In the genomic region with DNA sequence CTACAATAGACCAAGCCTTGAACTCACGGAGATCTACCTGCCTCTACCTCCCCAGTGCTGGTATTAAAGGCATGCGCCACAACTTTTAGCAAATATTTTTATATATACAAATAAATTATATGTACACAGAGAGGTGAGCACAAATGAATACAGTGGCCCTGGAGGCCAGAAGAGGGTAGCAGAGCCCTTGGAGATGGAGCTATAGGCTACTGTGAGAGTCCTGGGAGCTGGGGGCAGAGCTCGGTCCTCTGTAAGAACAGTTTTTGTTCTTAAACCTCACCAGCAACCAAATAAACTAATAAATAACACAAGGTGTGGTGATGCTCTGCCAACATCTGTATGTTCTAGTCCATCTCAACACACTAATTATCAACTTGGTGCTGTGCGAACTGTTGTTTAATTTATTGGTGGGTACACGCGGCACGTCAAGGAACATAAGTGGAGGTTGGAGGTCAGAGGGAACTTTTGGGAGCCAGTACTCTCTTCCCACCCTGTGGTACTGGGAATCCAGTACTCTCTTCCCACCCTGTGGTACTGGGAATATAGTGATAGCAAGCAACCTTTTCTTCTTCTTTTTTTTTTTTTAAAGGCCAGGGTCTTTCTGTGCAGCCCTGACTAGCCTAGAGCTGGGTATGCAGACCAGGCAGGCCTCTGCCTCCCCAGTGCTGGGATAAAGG, we compare ENCODE assay signal across 12 mouse cellular contexts. TPM values are rescaled to one million over a fixed set of nuclear protein-coding genes. Genes with fewer than 3 reads are reported as not detected.
A peak's percentile ranks its signal among the peaks of the same experiment; 100 is the strongest.
DNase-seq lines count a peak whose midpoint lies in the region; ATAC-seq and TF ChIP-seq lines count a peak whose summit lies in the region.
"Had no signal": no experiment of that assay in that cellular context is flagged by ENCODE, and none has a peak within 500 bp of the region (broad histone marks: within the 10 kb centered on the region; RNA-seq: fewer than 3 reads in every experiment).

No protein-coding gene starts in this region.

- H3K4me3 ChIP-seq in left cerebral cortex, adult 2 months: no peak overlapping the region
- H3K4me3 ChIP-seq: forebrain, embryonic 15.5 days had no signal

- intact Hi-C loops in heart, postnatal 36 days (cut with DNase I): no loop called here
- intact Hi-C loops in left cerebral cortex, adult 2 months (cut with DNase I): no loop called here
- intact Hi-C loops in left cerebral cortex, postnatal 25 days (cut with DNase I): no loop called here

- TF ChIP-seq CTCF in left cerebral cortex, adult 2 months (IDR thresholded peaks at IDR 0.05): peak; percentile 42

- DNase-seq in heart, adult 11 months: peak; percentile 84
- no peak for DNase-seq in heart, postnatal 36 days
- DNase-seq in left cerebral cortex, adult 2 months (ENCODE audit: extremely low spot score in 1 of 2, low spot score in 2 of 2): no peak
- no peak for DNase-seq in left cerebral cortex, postnatal 25 days (ENCODE audit: low spot score in 2 of 2)
- DNase-seq in 416B (ENCODE audit: low read depth) (peak; percentile 78), NIH3T3 (ENCODE audit: low read depth) (peak; percentile 82)

- ATAC-seq in megakaryocyte-erythroid progenitor cell, adult 5-6 weeks (replicated peaks; ENCODE audit: low FRiP score, low TSS enrichment, poor library complexity, severe bottlenecking): no peak
- ATAC-seq in megakaryocyte progenitor cell, adult 5-6 weeks (replicated peaks; ENCODE audit: poor library complexity): no peak
- ATAC-seq: forebrain, embryonic 15.5 days; inflammation-experienced regulatory T-cells, adult 6 months had no signal

- H3K27ac ChIP-seq in left cerebral cortex, adult 2 months: no peak overlapping the region
- H3K27ac ChIP-seq: forebrain, embryonic 15.5 days had no signal

RNA-seq across cellular contexts. Expression of gene Nanos3, which starts 5.3 kb away (rescaled TPM):
- total RNA-seq in heart, postnatal 36 days (2021): under 1 TPM; 0.80 to 0.95 TPM
- total RNA-seq in left cerebral cortex, adult 2 months (2021): 1 to 10 TPM; 2.0 to 3.0 TPM
- total RNA-seq in left cerebral cortex, postnatal 25 days (2021): 1 to 10 TPM; 2.6 to 3.2 TPM
- 2.9 and 5.0 TPM in 2 replicates for total RNA-seq in megakaryocyte-erythroid progenitor cell, adult 5-6 weeks (2014; fragmentation: Nextera tagmentation)
- total RNA-seq in megakaryocyte-erythroid progenitor cell, adult 5-6 weeks (2017): not detected in 2 replicates
- total RNA-seq in megakaryocyte progenitor cell, adult 5-6 weeks (2015): 0.54 and 1.7 TPM in 2 replicates
- total RNA-seq in megakaryocyte progenitor cell, adult 5-6 weeks (2017): 3.5 TPM in 1 of 2 replicates, not detected in the other
- total RNA-seq: gastrocnemius, postnatal 25 days; monocyte, adult 5-6 weeks had no signal

RNA-seq across cellular contexts. Expression of gene 4930432K21Rik, which starts 42.5 kb away (rescaled TPM):
- under 1 TPM in 1 of 2 experiments, not detected in 1; 0.36 TPM for total RNA-seq in heart, postnatal 36 days (2021)
- total RNA-seq in left cerebral cortex, adult 2 months (2021): 1 to 10 TPM; 2.0 to 2.8 TPM
- total RNA-seq in left cerebral cortex, postnatal 25 days (2021): 1 to 10 TPM; 1.4 to 1.6 TPM
- 0.49 and 0.50 TPM in 2 replicates for total RNA-seq in megakaryocyte-erythroid progenitor cell, adult 5-6 weeks (2014; fragmentation: Nextera tagmentation)
- total RNA-seq in megakaryocyte-erythroid progenitor cell, adult 5-6 weeks (2017): 1.1 and 1.7 TPM in 2 replicates
- total RNA-seq in megakaryocyte progenitor cell, adult 5-6 weeks (2015): 0.17 and 0.32 TPM in 2 replicates
- 2.1 and 2.2 TPM in 2 replicates for total RNA-seq in megakaryocyte progenitor cell, adult 5-6 weeks (2017)
- total RNA-seq: gastrocnemius, postnatal 25 days had no signal

RNA-seq across cellular contexts. Expression of gene Cc2d1a, which starts 42.6 kb away (rescaled TPM):
- 10 to 100 TPM; 14.5 to 15.8 TPM for total RNA-seq in heart, postnatal 36 days (2021)
- 10 to 100 TPM; 49.9 to 52.2 TPM for total RNA-seq in left cerebral cortex, adult 2 months (2021)
- total RNA-seq in left cerebral cortex, postnatal 25 days (2021): 10 to 100 TPM; 46.6 to 49.4 TPM
- total RNA-seq in megakaryocyte-erythroid progenitor cell, adult 5-6 weeks (2014; fragmentation: Nextera tagmentation): 8.6 and 10.7 TPM in 2 replicates
- total RNA-seq in megakaryocyte-erythroid progenitor cell, adult 5-6 weeks (2017): 3.2 and 6.9 TPM in 2 replicates
- total RNA-seq in megakaryocyte progenitor cell, adult 5-6 weeks (2015): 7.3 and 8.0 TPM in 2 replicates
- total RNA-seq in megakaryocyte progenitor cell, adult 5-6 weeks (2017): 5.7 and 8.0 TPM in 2 replicates

RNA-seq across cellular contexts. Expression of gene Zswim4, which starts 46.5 kb away (rescaled TPM):
- total RNA-seq in heart, postnatal 36 days (2021): 10 to 100 TPM in 1 of 2 experiments, 1 to 10 TPM in 1; 9.5 to 11.0 TPM
- total RNA-seq in left cerebral cortex, adult 2 months (2021): 10 to 100 TPM; 15.1 to 17.8 TPM
- total RNA-seq in left cerebral cortex, postnatal 25 days (2021): 10 to 100 TPM; 13.0 to 13.9 TPM
- total RNA-seq in megakaryocyte-erythroid progenitor cell, adult 5-6 weeks (2014; fragmentation: Nextera tagmentation): 2.8 and 4.8 TPM in 2 replicates
- total RNA-seq in megakaryocyte-erythroid progenitor cell, adult 5-6 weeks (2017): 3.3 and 3.7 TPM in 2 replicates
- 3.2 and 3.4 TPM in 2 replicates for total RNA-seq in megakaryocyte progenitor cell, adult 5-6 weeks (2015)
- 4.2 and 5.0 TPM in 2 replicates for total RNA-seq in megakaryocyte progenitor cell, adult 5-6 weeks (2017)

RNA-seq across cellular contexts. Expression of gene D8Ertd738e, which starts 59.2 kb away (rescaled TPM):
- total RNA-seq in heart, postnatal 36 days (2021): 100 to 1,000 TPM; 231 to 232 TPM
- 100 to 1,000 TPM; 124 to 140 TPM for total RNA-seq in left cerebral cortex, adult 2 months (2021)
- 100 to 1,000 TPM; 145 to 149 TPM for total RNA-seq in left cerebral cortex, postnatal 25 days (2021)
- total RNA-seq in megakaryocyte-erythroid progenitor cell, adult 5-6 weeks (2014; fragmentation: Nextera tagmentation): 122 and 195 TPM in 2 replicates
- 63.7 and 94.8 TPM in 2 replicates for total RNA-seq in megakaryocyte-erythroid progenitor cell, adult 5-6 weeks (2017)
- 121 and 132 TPM in 2 replicates for total RNA-seq in megakaryocyte progenitor cell, adult 5-6 weeks (2015)
- total RNA-seq in megakaryocyte progenitor cell, adult 5-6 weeks (2017): 63.4 and 107 TPM in 2 replicates

Comparison
In these comparisons a context has a peak if more than half of its experiments do, and no peak if none do; other contexts are left out.
1. DNase-seq: peak in heart, adult 11 months (single experiment), 416B (single experiment) and NIH3T3 (single experiment); none in heart, postnatal 36 days (0 of 2), left cerebral cortex, adult 2 months (0 of 2) and left cerebral cortex, postnatal 25 days (0 of 2).